Mouse (Mus musculus) adrenal gland, adult 18-20 months (tissue): ENCODE results near the gene Prep. TPM values are rescaled to one million over a fixed set of nuclear protein-coding genes. Genes with fewer than 3 reads are reported as not detected.
"Not testable (repeated sequence)": the region's sequence is repeated elsewhere in the genome, so short reads cannot be mapped to it uniquely, and the experiment has no call there.

Experiments used
- DNase-seq, 2 experiments: peaks; one replicate each; pipeline ENCODE4 v3.0.0; 2021 to 2022; ENCODE audit warnings: low spot score in 2 of 2
- total RNA-seq, 2 experiments: library from RNA; stranded (reverse); gene quantifications; 1 replicate in 1 of 2; 2 replicates in 1 of 2; pipeline ENCODE4 v1.2.3; 2021

Gene Prep
- total RNA-seq, 2 experiments from 2014 or later, result 11.2 to 21.5 TPM

GRCm38 (mm10) chr10:45074543-45074942, 7.5 kb downstream of the Prep start:
- no peak for DNase-seq

- no peak for DNase-seq
Observed at GRCm38 (mm10) chr10:45075491-45076051, 8.6 kb downstream of the Prep start.

GRCm38 (mm10) chr10:45076585-45076984, 9.6 kb downstream of the Prep start:
- DNase-seq, result no peak

- DNase-seq, result no peak
Observed at GRCm38 (mm10) chr10:45077353-45077752, 10.3 kb downstream of the Prep start.

GRCm38 (mm10) chr10:45079756-45080155, 12.8 kb downstream of the Prep start:
- no peak for DNase-seq

GRCm38 (mm10) chr10:45080490-45080889, 13.5 kb downstream of the Prep start:
- DNase-seq, result no peak

- no peak for DNase-seq
Observed at GRCm38 (mm10) chr10:45082730-45083129, 15.7 kb downstream of the Prep start.

- DNase-seq, result not testable (repeated sequence)
Observed at GRCm38 (mm10) chr10:45084002-45084401, 17.0 kb downstream of the Prep start.

GRCm38 (mm10) chr10:45084471-45084870, 17.5 kb downstream of the Prep start:
- no peak for DNase-seq

GRCm38 (mm10) chr10:45085315-45085714, 18.3 kb downstream of the Prep start:
- DNase-seq, result no peak

GRCm38 (mm10) chr10:45086637-45087036, 19.6 kb downstream of the Prep start:
- DNase-seq, result peak in 1 of 2 experiments; percentile 34

- no peak for DNase-seq
Observed at GRCm38 (mm10) chr10:45091462-45092079, 24.6 kb downstream of the Prep start.

- DNase-seq, result no peak
Observed at GRCm38 (mm10) chr10:45092080-45093056, 25.4 kb downstream of the Prep start.

- DNase-seq, result peak; percentile 31 to 32
Observed at GRCm38 (mm10) chr10:45098751-45099150, 31.7 kb downstream of the Prep start.

GRCm38 (mm10) chr10:45100473-45100872, 33.5 kb downstream of the Prep start:
- no peak for DNase-seq

GRCm38 (mm10) chr10:45103184-45103583, 36.2 kb downstream of the Prep start:
- no peak for DNase-seq

GRCm38 (mm10) chr10:45104098-45104497, 37.1 kb downstream of the Prep start:
- no peak for DNase-seq

- DNase-seq, result no peak
Observed at GRCm38 (mm10) chr10:45104535-45105079, 37.6 kb downstream of the Prep start.

- no peak for DNase-seq
Observed at GRCm38 (mm10) chr10:45106541-45106940, 39.5 kb downstream of the Prep start.

- no peak for DNase-seq
Observed at GRCm38 (mm10) chr10:45107313-45107712, 40.3 kb downstream of the Prep start.

- no peak for DNase-seq
Observed at GRCm38 (mm10) chr10:45109041-45109440, 42.0 kb downstream of the Prep start.

GRCm38 (mm10) chr10:45109974-45110373, 43.0 kb downstream of the Prep start:
- DNase-seq, result no peak
